Mouse (Mus musculus) left cerebral cortex, postnatal 10 days (tissue): Measurements from ENCODE around the gene Ripk3. TPM values are rescaled to one million over a fixed set of nuclear protein-coding genes. Genes with fewer than 3 reads are reported as not detected.

ENCODE experiments used
- total RNA-seq, 2 experiments: library from RNA; stranded (reverse); gene quantifications; 2 replicates each; pipeline ENCODE4 v1.2.3; 2021

Gene Ripk3
- total RNA-seq, 2 experiments from 2014 or later = 2.0 to 2.6 TPM

Other genes with a start within 250 kb of the Ripk3 start
- gene Pck2, start 248.6 kb downstream of the Ripk3 start, total RNA-seq = 10 to 100 TPM; 13.3 to 15.5 TPM
- gene Dcaf11, start 228.9 kb downstream of the Ripk3 start, total RNA-seq = 10 to 100 TPM; 66.1 to 68.0 TPM
- not detected for gene A730061H03Rik, start 228.5 kb downstream of the Ripk3 start, total RNA-seq
- gene Fitm1, start 213.2 kb downstream of the Ripk3 start, total RNA-seq = not detected
- gene Psme1, start 210.7 kb downstream of the Ripk3 start, total RNA-seq = 10 to 100 TPM; 83.0 to 84.9 TPM
- 10 to 100 TPM; 42.7 to 49.1 TPM for gene Emc9, start 203.6 kb downstream of the Ripk3 start, total RNA-seq
- gene Psme2, start 197.8 kb downstream of the Ripk3 start, total RNA-seq = 10 to 100 TPM; 56.3 to 67.2 TPM
- gene Rnf31, start 197.2 kb downstream of the Ripk3 start, total RNA-seq = 10 to 100 TPM; 33.3 to 45.4 TPM
- 10 to 100 TPM; 10.0 to 12.5 TPM for gene Irf9, start 185.3 kb downstream of the Ripk3 start, total RNA-seq
- 1 to 10 TPM; 2.9 to 3.2 TPM for gene Rec8, start 170.8 kb downstream of the Ripk3 start, total RNA-seq
- gene Ipo4, start 152.9 kb downstream of the Ripk3 start, total RNA-seq = 100 to 1,000 TPM; 141 to 164 TPM
- gene Gm49378, start 151.0 kb downstream of the Ripk3 start, total RNA-seq = 1 to 10 TPM; 3.2 to 5.5 TPM
- 10 to 100 TPM; 43.1 to 45.0 TPM for gene Tm9sf1, start 145.1 kb downstream of the Ripk3 start, total RNA-seq
- gene Tssk4, start 138.7 kb downstream of the Ripk3 start, total RNA-seq = under 1 TPM; 0.75 to 0.85 TPM
- 10 to 100 TPM; 43.7 to 48.4 TPM for gene Mdp1, start 128.4 kb downstream of the Ripk3 start, total RNA-seq
- 10 to 100 TPM; 27.6 to 27.9 TPM for gene Gmpr2, start 116.9 kb downstream of the Ripk3 start, total RNA-seq
- gene Nedd8, start 116.7 kb downstream of the Ripk3 start, total RNA-seq = 100 to 1,000 TPM; 355 to 367 TPM
- gene Tinf2, start 107.0 kb downstream of the Ripk3 start, total RNA-seq = 10 to 100 TPM; 13.9 to 16.0 TPM
- gene Tgm1, start 74.9 kb downstream of the Ripk3 start, total RNA-seq = under 1 TPM in 1 of 2 experiments, not detected in 1; 0.24 TPM
- 10 to 100 TPM; 46.6 to 48.2 TPM for gene Rabggta, start 66.6 kb downstream of the Ripk3 start, total RNA-seq
- 10 to 100 TPM; 93.2 to 94.9 TPM for gene Dhrs1, start 43.2 kb downstream of the Ripk3 start, total RNA-seq
- gene Nop9, start 43.2 kb downstream of the Ripk3 start, total RNA-seq = 10 to 100 TPM; 15.8 to 18.5 TPM
- gene Cideb, start 30.4 kb downstream of the Ripk3 start, total RNA-seq = under 1 TPM; 0.49 to 0.84 TPM
- under 1 TPM; 0.41 to 0.43 TPM for gene Ltb4r2, start 27.4 kb downstream of the Ripk3 start, total RNA-seq
- under 1 TPM; 0.51 to 0.64 TPM for gene Ltb4r1, start 22.9 kb downstream of the Ripk3 start, total RNA-seq
- gene Adcy4, start 4.8 kb downstream of the Ripk3 start, total RNA-seq = 1 to 10 TPM; 3.3 to 4.0 TPM
- gene Nfatc4, start 34.3 kb upstream of the Ripk3 start, total RNA-seq = 1 to 10 TPM; 3.9 to 4.1 TPM
- 10 to 100 TPM; 12.3 to 13.1 TPM for gene Nynrin, start 65.1 kb upstream of the Ripk3 start, total RNA-seq
- gene Cbln3, start 95.5 kb upstream of the Ripk3 start, total RNA-seq = under 1 TPM; 0.28 to 0.65 TPM
- 10 to 100 TPM in 1 of 2 experiments, 1 to 10 TPM in 1; 9.8 to 11.3 TPM for gene Khnyn, start 96.1 kb upstream of the Ripk3 start, total RNA-seq
- gene Sdr39u1, start 111.4 kb upstream of the Ripk3 start, total RNA-seq = 10 to 100 TPM; 90.4 to 96.1 TPM
- under 1 TPM in 1 of 2 experiments, not detected in 1; 0.43 TPM for gene Cma1, start 155.8 kb upstream of the Ripk3 start, total RNA-seq
- gene Cma2, start 162.1 kb upstream of the Ripk3 start, total RNA-seq = not detected
- gene Mcpt1, start 229.1 kb upstream of the Ripk3 start, total RNA-seq = not detected
- gene Mcpt9, start 241.6 kb upstream of the Ripk3 start, total RNA-seq = not detected